ENCODE assay signal across 8 mouse cellular contexts in genomic region chr17:56614391-56615135, GRCm38 (mm10). TPM values are rescaled to one million over a fixed set of nuclear protein-coding genes. Genes with fewer than 3 reads are reported as not detected.
A peak's percentile ranks its signal among the peaks of the same experiment; 100 is the strongest.
DNase-seq lines count a peak whose midpoint lies in the region; ATAC-seq lines count a peak whose summit lies in the region.

No protein-coding gene starts in this region.

- DNase-seq in kidney, adult 18-20 months: no peak
- peak; percentile 58 for DNase-seq in R1 (ENCODE audit: low read depth, low spot score)
- DNase-seq in frontal cortex, adult 2 months (ENCODE audit: extremely low spot score in 1 of 2, low spot score in 1 of 2): no peak
- no peak for DNase-seq in T-cell, adult 2 months (ENCODE audit: low spot score)
- DNase-seq in embryo, embryonic 10.5 days (ENCODE audit: low spot score): no peak

- H3K27ac ChIP-seq in kidney, embryonic 16.5 days (ENCODE audit: low read length): peak overlapping the region; percentile 86; the same call in 1 of the 2 replicates
- H3K27ac ChIP-seq in heart, embryonic 15.5 days: peak overlapping the region; percentile 89
- H3K27ac ChIP-seq in liver, embryonic 12.5 days: peak overlapping the region; percentile 83

- ATAC-seq in kidney, embryonic 16.5 days (ENCODE audit: low FRiP score, low TSS enrichment): no peak
- ATAC-seq in heart, embryonic 15.5 days (replicated peaks; ENCODE audit: insufficient number of reproducible peaks, insufficient read depth, low FRiP score, low read depth): no peak
- no peak for ATAC-seq in liver, embryonic 12.5 days

- H3K4me3 ChIP-seq in kidney, embryonic 16.5 days (ENCODE audit: low read length): peak overlapping the region; percentile 76
- H3K4me3 ChIP-seq in heart, embryonic 15.5 days: peak overlapping the region; percentile 79
- peak overlapping the region; percentile 80 for H3K4me3 ChIP-seq in liver, embryonic 12.5 days

- peak overlapping the region; percentile 94 for H3K4me2 ChIP-seq in kidney, embryonic 16.5 days (replicated peaks; ENCODE audit: low read depth, low read length)
- H3K4me2 ChIP-seq in heart, embryonic 15.5 days: peak overlapping the region; percentile 89
- H3K4me2 ChIP-seq in liver, embryonic 12.5 days: peak overlapping the region; percentile 88

- peaks cover 29% of the 10 kb centered on the region for H3K4me1 ChIP-seq in kidney, embryonic 16.5 days (ENCODE audit: insufficient read depth, low read length)
- H3K4me1 ChIP-seq in heart, embryonic 15.5 days (replicated peaks): peaks cover 31% of the 10 kb centered on the region
- peaks cover 51% of the 10 kb centered on the region for H3K4me1 ChIP-seq in liver, embryonic 12.5 days

- H3K27me3 ChIP-seq in kidney, embryonic 16.5 days (ENCODE audit: insufficient read depth, low read length): no peaks in the 10 kb centered on the region
- no peaks in the 10 kb centered on the region for H3K27me3 ChIP-seq in heart, embryonic 15.5 days
- H3K27me3 ChIP-seq in liver, embryonic 12.5 days (replicated peaks): no peaks in the 10 kb centered on the region

- peak overlapping the region; percentile 93 for H3K9ac ChIP-seq in kidney, embryonic 16.5 days (replicated peaks; ENCODE audit: low read length)
- peak overlapping the region; percentile 72 for H3K9ac ChIP-seq in heart, embryonic 15.5 days
- peak overlapping the region; percentile 91 for H3K9ac ChIP-seq in liver, embryonic 12.5 days

- H3K36me3 ChIP-seq in kidney, embryonic 16.5 days (ENCODE audit: insufficient read depth, low read length): peaks cover 46% of the 10 kb centered on the region
- H3K36me3 ChIP-seq in heart, embryonic 15.5 days: peaks cover 50% of the 10 kb centered on the region
- peaks cover 59% of the 10 kb centered on the region for H3K36me3 ChIP-seq in liver, embryonic 12.5 days

- WGBS in kidney, embryonic 16.5 days: 22% methylated on average over 14 of the region's 14 CpGs
- WGBS in heart, embryonic 15.5 days: 26% methylated on average over 14 of the region's 14 CpGs
- WGBS in liver, embryonic 12.5 days (ENCODE audit: insufficient replicate concordance): 20% methylated on average over 14 of the region's 14 CpGs

- H3K9me3 ChIP-seq in kidney, embryonic 16.5 days (ENCODE audit: low read length): no peaks in the 10 kb centered on the region
- H3K9me3 ChIP-seq in heart, embryonic 15.5 days (replicated peaks): no peaks in the 10 kb centered on the region
- H3K9me3 ChIP-seq in liver, embryonic 12.5 days (replicated peaks): no peaks in the 10 kb centered on the region

RNA-seq across cellular contexts. Expression of gene Rpl36, which starts 1.3 kb away (rescaled TPM):
- 1,616 and 1,628 TPM in 2 replicates for polyA plus RNA-seq in kidney, embryonic 16.5 days (2015; fragmentation: Nextera tagmentation; extraction: Ambion mirVana)
- polyA plus RNA-seq in heart, embryonic 15.5 days (2015; fragmentation: Nextera tagmentation; extraction: Ambion mirVana): 1,116 and 1,311 TPM in 2 replicates
- polyA plus RNA-seq in liver, embryonic 12.5 days (2016; fragmentation: Nextera tagmentation; extraction: Ambion mirVana): 1,562 and 1,574 TPM in 2 replicates
- 1,013 and 1,153 TPM in 2 replicates for polyA plus RNA-seq in frontal cortex, adult 2 months (2012; rRNA removed)

RNA-seq across cellular contexts. Expression of gene 2410015M20Rik, which starts 5.0 kb away (rescaled TPM):
- 242 and 284 TPM in 2 replicates for polyA plus RNA-seq in kidney, embryonic 16.5 days (2015; fragmentation: Nextera tagmentation; extraction: Ambion mirVana)
- 289 and 331 TPM in 2 replicates for polyA plus RNA-seq in heart, embryonic 15.5 days (2015; fragmentation: Nextera tagmentation; extraction: Ambion mirVana)
- polyA plus RNA-seq in liver, embryonic 12.5 days (2016; fragmentation: Nextera tagmentation; extraction: Ambion mirVana): 176 and 179 TPM in 2 replicates
- 162 and 185 TPM in 2 replicates for polyA plus RNA-seq in frontal cortex, adult 2 months (2012; rRNA removed)

RNA-seq across cellular contexts. Expression of gene Lonp1, which starts 12.1 kb away (rescaled TPM):
- polyA plus RNA-seq in kidney, embryonic 16.5 days (2015; fragmentation: Nextera tagmentation; extraction: Ambion mirVana): 66.1 and 66.4 TPM in 2 replicates
- 46.4 and 57.4 TPM in 2 replicates for polyA plus RNA-seq in heart, embryonic 15.5 days (2015; fragmentation: Nextera tagmentation; extraction: Ambion mirVana)
- 61.7 and 65.4 TPM in 2 replicates for polyA plus RNA-seq in liver, embryonic 12.5 days (2016; fragmentation: Nextera tagmentation; extraction: Ambion mirVana)
- 72.2 and 86.2 TPM in 2 replicates for polyA plus RNA-seq in frontal cortex, adult 2 months (2012; rRNA removed)

RNA-seq across cellular contexts. Expression of gene Catsperd, which starts 13.4 kb away (rescaled TPM):
- polyA plus RNA-seq in kidney, embryonic 16.5 days (2015; fragmentation: Nextera tagmentation; extraction: Ambion mirVana): 1.1 and 1.3 TPM in 2 replicates
- polyA plus RNA-seq in heart, embryonic 15.5 days (2015; fragmentation: Nextera tagmentation; extraction: Ambion mirVana): 0.09 and 0.13 TPM in 2 replicates
- 0.50 and 0.57 TPM in 2 replicates for polyA plus RNA-seq in liver, embryonic 12.5 days (2016; fragmentation: Nextera tagmentation; extraction: Ambion mirVana)
- polyA plus RNA-seq in frontal cortex, adult 2 months (2012; rRNA removed): 2.4 and 2.6 TPM in 2 replicates

RNA-seq across cellular contexts. Expression of gene Safb, which starts 29.9 kb away (rescaled TPM):
- polyA plus RNA-seq in kidney, embryonic 16.5 days (2015; fragmentation: Nextera tagmentation; extraction: Ambion mirVana): 123 and 133 TPM in 2 replicates
- polyA plus RNA-seq in heart, embryonic 15.5 days (2015; fragmentation: Nextera tagmentation; extraction: Ambion mirVana): 71.2 and 76.0 TPM in 2 replicates
- polyA plus RNA-seq in liver, embryonic 12.5 days (2016; fragmentation: Nextera tagmentation; extraction: Ambion mirVana): 73.6 and 79.1 TPM in 2 replicates
- polyA plus RNA-seq in frontal cortex, adult 2 months (2012; rRNA removed): 140 and 144 TPM in 2 replicates
